Mouse (Mus musculus) brain, embryonic 14.5 days (tissue): Measurements from ENCODE around the gene Wdr70.

Experiments used
- CTCF ChIP-seq: fragments of 200-500 bp; IDR thresholded peaks from 2 replicates; pipeline ENCODE4 v1.5.1; 2012; ENCODE audit warnings: inconsistent platforms, mild to moderate bottlenecking, moderate library complexity, borderline replicate concordance; ENCODE audit not compliant: insufficient read depth, insufficient read length; ENCODE audit errors: extremely low read depth
- POLR2A ChIP-seq: fragments of 200-500 bp; IDR thresholded peaks from 2 replicates; pipeline ENCODE4 v1.6.1; 2012; ENCODE audit warnings: mild to moderate bottlenecking, inconsistent platforms, borderline replicate concordance; ENCODE audit not compliant: poor library complexity, insufficient read depth, insufficient read length, severe bottlenecking; ENCODE audit errors: extremely low read depth

DNA sequence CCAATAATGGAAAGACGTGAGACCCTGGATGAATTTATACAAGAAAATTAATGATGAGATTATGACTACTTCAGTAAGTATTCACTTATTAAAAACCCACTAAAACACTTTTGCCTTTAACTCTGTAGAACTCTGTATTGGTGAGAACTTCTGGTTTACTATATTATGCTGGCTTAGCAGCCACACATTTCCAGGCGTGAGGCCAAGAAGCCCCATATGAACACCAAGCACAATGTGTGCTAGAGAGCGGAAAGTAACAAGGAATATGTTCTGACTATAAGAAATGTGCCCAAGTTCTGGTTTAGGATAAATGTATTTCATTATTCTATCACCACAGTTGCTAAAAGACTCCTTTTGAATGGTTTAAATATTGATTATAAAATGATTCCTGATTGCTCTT lies 68.4 kb downstream of the Wdr70 start:
- TF ChIP-seq POLR2A, result no peak
- no peak for TF ChIP-seq CTCF
